Mouse (Mus musculus): Measurements from ENCODE around the gene Klk1b8. TPM values are rescaled to one million over a fixed set of nuclear protein-coding genes. Genes with fewer than 3 reads are reported as not detected.
"Not testable (repeated sequence)": the region's sequence is repeated elsewhere in the genome, so short reads cannot be mapped to it uniquely, and the experiment has no call there.

Klk1b8 gene
- total RNA-seq, 1 experiment from 2014 or later, result not detected

GRCm38 (mm10) chr7:43975761-43976160 lies 25.3 kb downstream of the Klk1b8 start, which contains the start of gene Klk1b9:
Gene Klk1b9, plus strand, starts transcription at chr7:43976061.
- not testable (repeated sequence) for ATAC-seq (ENCODE audit: extremely low read depth, insufficient number of reproducible peaks, low FRiP score, poor library complexity, severe bottlenecking)

- no peak for ATAC-seq (ENCODE audit: extremely low read depth, insufficient number of reproducible peaks, low FRiP score, poor library complexity, severe bottlenecking)
Measured at GRCm38 (mm10) chr7:43985657-43986056, 35.2 kb downstream of the Klk1b8 start.

GRCm38 (mm10) chr7:43994821-43995220 lies 44.4 kb downstream of the Klk1b8 start:
- not testable (repeated sequence) for ATAC-seq (ENCODE audit: extremely low read depth, insufficient number of reproducible peaks, low FRiP score, poor library complexity, severe bottlenecking)

GRCm38 (mm10) chr7:43995577-43995976 lies 45.1 kb downstream of the Klk1b8 start, which contains the start of gene Klk1b11:
Gene Klk1b11, plus strand, starts transcription at chr7:43995877.
- ATAC-seq (ENCODE audit: extremely low read depth, insufficient number of reproducible peaks, low FRiP score, poor library complexity, severe bottlenecking), result not testable (repeated sequence)

Other genes with a start within 250 kb of the Klk1b8 start
- not detected in 2 replicates for gene Klk13, start 238.1 kb upstream of the Klk1b8 start, total RNA-seq (2017)
- gene Klk12, start 181.8 kb upstream of the Klk1b8 start, total RNA-seq (2017), result not detected in 2 replicates
- not detected in 2 replicates for gene Klk11, start 176.1 kb upstream of the Klk1b8 start, total RNA-seq (2017)
- gene Klk10, start 169.6 kb upstream of the Klk1b8 start, total RNA-seq (2017), result 0.35 TPM in 1 of 2 replicates, not detected in the other
- gene Klk9, start 158.8 kb upstream of the Klk1b8 start, total RNA-seq (2017), result not detected in 2 replicates
- 4.1 TPM in 2 replicates for gene Klk8, start 153.1 kb upstream of the Klk1b8 start, total RNA-seq (2017)
- not detected in 2 replicates for gene Klk7, start 139.4 kb upstream of the Klk1b8 start, total RNA-seq (2017)
- not detected in 2 replicates for gene Klk6, start 126.2 kb upstream of the Klk1b8 start, total RNA-seq (2017)
- gene Klk5, start 108.7 kb upstream of the Klk1b8 start, total RNA-seq (2017), result not detected in 2 replicates
- not detected in 2 replicates for gene Klk4, start 69.5 kb upstream of the Klk1b8 start, total RNA-seq (2017)
- not detected in 2 replicates for gene Klk15, start 16.9 kb upstream of the Klk1b8 start, total RNA-seq (2017)
- gene Klk1b1, start 16.1 kb downstream of the Klk1b8 start, total RNA-seq (2017), result not detected in 2 replicates
- gene Klk1b9, start 25.4 kb downstream of the Klk1b8 start, total RNA-seq (2017), result not detected in 2 replicates
- not detected in 2 replicates for gene Klk1b11, start 45.2 kb downstream of the Klk1b8 start, total RNA-seq (2017)
- gene Klk1b26, start 61.5 kb downstream of the Klk1b8 start, total RNA-seq (2017), result not detected in 2 replicates
- not detected in 2 replicates for gene Klk1b27, start 101.6 kb downstream of the Klk1b8 start, total RNA-seq (2017)
- gene Klk1b21, start 151.7 kb downstream of the Klk1b8 start, total RNA-seq (2017), result not detected in 2 replicates
- not detected in 2 replicates for gene Klk1b22, start 162.0 kb downstream of the Klk1b8 start, total RNA-seq (2017)
- not detected in 2 replicates for gene Klk1b16, start 186.1 kb downstream of the Klk1b8 start, total RNA-seq (2017)
- not detected in 2 replicates for gene Klk1b24, start 237.6 kb downstream of the Klk1b8 start, total RNA-seq (2017)
- gene Klk1b3, start 247.5 kb downstream of the Klk1b8 start, total RNA-seq (2017), result not detected in 2 replicates

Data from neutrophil, adult 5-6 weeks (primary cell).